Mouse (Mus musculus) kidney, adult 2 months (tissue): Measurements from ENCODE around the gene Laptm5. TPM values are rescaled to one million over a fixed set of nuclear protein-coding genes. Genes with fewer than 3 reads are reported as not detected.

ENCODE experiments used
- DNase-seq: peaks from one replicate; pipeline ENCODE4 v3.0.0; 2021
- H3K27ac ChIP-seq: fragments of 200-500 bp; 2 replicates; pipeline ENCODE4 v1.5.1; 2012; ENCODE audit warnings: low read depth, low read length, control low read depth, inconsistent platforms; ENCODE audit not compliant: insufficient read depth
- H3K27me3 ChIP-seq: fragments of 200-500 bp; replicated peaks from 2 replicates; pipeline ENCODE4 v1.6.1; 2012; ENCODE audit warnings: mild to moderate bottlenecking, moderate library complexity, low read length, inconsistent platforms; ENCODE audit not compliant: control insufficient read depth, insufficient read depth
- H3K36me3 ChIP-seq: fragments of 200-500 bp; 2 replicates; pipeline ENCODE4 v1.6.1; 2012; ENCODE audit warnings: mild to moderate bottlenecking, moderate library complexity, low read length, inconsistent platforms; ENCODE audit not compliant: control insufficient read depth, insufficient read depth
- H3K4me1 ChIP-seq: fragments of 200-500 bp; 2 replicates; pipeline ENCODE4 v1.6.1; 2011; ENCODE audit warnings: low read length; ENCODE audit not compliant: control insufficient read depth, insufficient read depth
- H3K4me3 ChIP-seq: fragments of 200-500 bp; 2 replicates; pipeline ENCODE4 v1.5.1; 2011; ENCODE audit warnings: mild to moderate bottlenecking, low read depth, low read length, control low read depth; ENCODE audit not compliant: insufficient read depth
- CTCF ChIP-seq: fragments of 200-500 bp; conservative IDR thresholded peaks from 2 replicates; pipeline ENCODE4 v1.5.1; 2011; ENCODE audit warnings: low read depth, mild to moderate bottlenecking, control low read depth, low read length, moderate library complexity, mixed read lengths; ENCODE audit not compliant: insufficient read depth, insufficient read length
- POLR2A ChIP-seq: fragments of 200-500 bp; IDR thresholded peaks from one replicate; pipeline ENCODE4 v1.6.1; 2011; ENCODE audit warnings: low read depth, low read length, control low read depth
- WGBS: fragments of 180-500 bp; shearing (Covaris S2); methylation state at CpG from one replicate; pipeline ENCODE4 v1.1.7; 2018; 5-methylcytosine and 5-hydroxymethylcytosine counted together
- polyA plus RNA-seq: library from polyadenylated mRNA; depleted of rRNA; stranded (reverse); fragments of >200 nt; gene quantifications from 2 replicates; pipeline ENCODE4 v1.2.3, GENCODE M21; 2012

Gene Laptm5
- polyA plus RNA-seq, 1 experiment, result 79.8 TPM

- DNase-seq, result no peak
- WGBS, result 68% methylated on average over 12 of the region's 12 CpGs
- Histone ChIP-seq H3K36me3 (no peaks in the 10 kb centered on the region), H3K27ac (no peak overlapping the region), H3K4me1 (no peaks in the 10 kb centered on the region), H3K4me3 (no peak overlapping the region), H3K27me3 (no peaks in the 10 kb centered on the region)
- no peak for TF ChIP-seq POLR2A
- TF ChIP-seq CTCF, result no peak
Measured at GRCm38 (mm10) chr4:130915006-130915667, 2.2 kb downstream of the Laptm5 start.

GRCm38 (mm10) chr4:130915668-130916035 lies 2.7 kb downstream of the Laptm5 start:
- Histone ChIP-seq H3K27ac (no peak overlapping the region), H3K27me3 (no peaks in the 10 kb centered on the region), H3K36me3 (no peaks in the 10 kb centered on the region), H3K4me3 (no peak overlapping the region), H3K4me1 (no peaks in the 10 kb centered on the region)
- WGBS, result 47% methylated on average over 7 of the region's 7 CpGs
- DNase-seq, result no peak
- TF ChIP-seq CTCF, result no peak
- no peak for TF ChIP-seq POLR2A

DNA sequence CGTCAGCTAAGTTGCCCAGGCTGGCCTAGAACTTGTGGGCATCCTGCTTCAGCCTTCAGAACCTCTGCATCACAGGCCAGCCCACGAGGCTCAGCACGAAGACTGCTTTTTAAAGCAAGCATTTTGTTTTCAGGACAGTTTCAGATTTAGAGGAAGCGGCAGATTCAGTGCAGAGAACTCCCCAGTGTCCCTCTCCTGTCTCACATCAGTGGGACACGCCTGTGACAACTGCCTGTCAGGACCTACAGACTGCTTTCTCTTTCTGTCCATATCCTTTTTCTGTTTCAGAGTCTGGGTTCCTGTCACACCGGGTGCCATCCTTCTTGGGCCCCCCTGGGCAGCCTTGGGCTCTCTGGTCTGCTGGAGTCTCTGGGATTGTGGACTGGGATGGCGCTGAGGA lies 3.7 kb downstream of the Laptm5 start:
- H3K27me3 ChIP-seq, result no peaks in the 10 kb centered on the region
- WGBS, result 82% methylated on average over 7 of the region's 7 CpGs
- H3K4me1 ChIP-seq, result no peaks in the 10 kb centered on the region
- DNase-seq, result no peak
- no peak overlapping the region for H3K27ac ChIP-seq
- H3K4me3 ChIP-seq, result no peak overlapping the region
- TF ChIP-seq POLR2A (no peak), CTCF (no peak)
- H3K36me3 ChIP-seq, result no peaks in the 10 kb centered on the region

- 66% methylated on average over 4 of the region's 4 CpGs for WGBS
- no peaks in the 10 kb centered on the region for H3K27me3 ChIP-seq
- no peak for DNase-seq
- H3K27ac ChIP-seq, result no peak overlapping the region
- H3K4me1 ChIP-seq, result no peaks in the 10 kb centered on the region
- H3K36me3 ChIP-seq, result no peaks in the 10 kb centered on the region
- no peak overlapping the region for H3K4me3 ChIP-seq
- no peak for TF ChIP-seq CTCF
- no peak for TF ChIP-seq POLR2A
Measured at GRCm38 (mm10) chr4:130917564-130917963, 4.6 kb downstream of the Laptm5 start.

- no peak for TF ChIP-seq CTCF
- TF ChIP-seq POLR2A, result no peak
- WGBS, result 74% methylated on average over 10 of the region's 10 CpGs
- no peak for DNase-seq
- Histone ChIP-seq H3K36me3 (no peaks in the 10 kb centered on the region), H3K27ac (no peak overlapping the region), H3K4me3 (no peak overlapping the region), H3K27me3 (no peaks in the 10 kb centered on the region), H3K4me1 (no peaks in the 10 kb centered on the region)
Measured at GRCm38 (mm10) chr4:130918805-130919749, 6.2 kb downstream of the Laptm5 start.

DNA sequence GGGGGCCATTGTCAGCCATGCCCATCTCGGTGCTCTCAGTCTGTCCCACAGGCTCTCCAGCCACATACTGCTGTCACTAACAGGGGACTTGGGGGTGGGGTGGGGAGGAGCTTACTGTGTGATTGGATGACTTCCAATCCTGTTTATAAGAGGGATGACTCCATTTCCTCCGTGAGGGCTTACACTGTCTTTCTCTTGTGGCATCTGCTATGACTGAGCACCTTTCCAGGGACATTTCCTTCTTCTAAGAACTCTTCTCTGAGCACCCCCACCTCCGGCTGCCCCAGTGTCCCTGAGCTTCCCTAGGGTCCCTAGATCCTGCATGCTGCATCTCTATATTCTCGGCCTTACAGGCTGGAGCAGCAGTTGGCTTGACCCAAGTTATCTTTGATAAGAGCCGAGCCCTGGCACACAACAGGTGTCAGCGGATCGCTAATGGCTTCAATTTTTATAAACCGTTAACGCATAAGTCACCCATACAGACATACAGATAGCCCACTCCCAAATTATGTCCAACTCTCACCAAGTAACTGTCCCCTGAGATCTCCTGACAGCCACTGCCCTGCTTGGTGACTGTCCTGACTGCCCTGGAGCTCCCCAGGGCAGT lies 6.9 kb downstream of the Laptm5 start:
- H3K36me3 ChIP-seq, result no peaks in the 10 kb centered on the region
- DNase-seq, result no peak
- H3K4me3 ChIP-seq, result no peak overlapping the region
- H3K4me1 ChIP-seq, result no peaks in the 10 kb centered on the region
- WGBS, result 66% methylated on average over 9 of the region's 9 CpGs
- H3K27ac ChIP-seq, result no peak overlapping the region
- no peak for TF ChIP-seq CTCF
- no peaks in the 10 kb centered on the region for H3K27me3 ChIP-seq

DNA sequence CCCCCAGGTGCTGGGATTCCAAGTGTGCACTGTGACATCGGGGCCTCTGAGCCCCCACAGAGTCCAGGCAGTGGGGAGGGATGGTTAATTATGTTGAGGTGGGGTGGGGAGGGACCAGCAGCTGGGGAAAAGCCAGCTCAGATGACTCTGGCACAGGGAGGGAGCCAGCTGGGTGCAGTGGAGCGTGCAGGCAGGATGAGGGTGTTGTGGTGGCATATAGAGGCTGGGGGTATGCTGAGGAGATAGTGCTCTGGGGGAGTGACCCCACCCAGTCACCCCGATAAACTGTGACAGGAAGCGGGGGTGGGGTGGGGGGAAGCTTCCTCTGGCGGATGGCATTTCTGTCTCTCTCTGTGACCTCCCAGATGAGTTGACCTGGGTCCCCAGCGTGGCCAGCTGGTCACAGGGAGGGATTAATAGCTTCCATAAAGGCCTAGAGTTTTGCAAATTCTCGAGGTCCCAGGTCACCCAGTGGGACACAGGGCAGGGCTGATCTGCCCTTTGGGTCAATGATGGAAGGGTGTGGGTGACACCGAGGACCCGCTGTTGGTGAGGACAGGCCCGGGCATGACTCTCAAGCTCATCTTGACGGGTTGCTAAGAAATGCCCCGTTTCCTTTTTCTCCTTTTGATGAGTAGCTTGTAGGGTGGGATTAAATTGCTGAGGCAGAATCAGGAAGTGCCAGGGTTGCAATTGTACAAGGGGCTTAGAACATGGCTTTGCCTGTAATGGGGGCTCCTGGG lies 8.2 kb downstream of the Laptm5 start:
- Histone ChIP-seq H3K27ac (no peak overlapping the region), H3K4me1 (no peaks in the 10 kb centered on the region), H3K4me3 (no peak overlapping the region), H3K36me3 (no peaks in the 10 kb centered on the region), H3K27me3 (no peaks in the 10 kb centered on the region)
- no peak for DNase-seq
- 24% methylated on average over 12 of the region's 12 CpGs for WGBS
- TF ChIP-seq POLR2A (no peak), CTCF (no peak)
